Mouse (Mus musculus) megakaryocyte, embryonic 14.5 days (primary cell): ENCODE data around the gene Rfx1. TPM values are rescaled to one million over a fixed set of nuclear protein-coding genes. Genes with fewer than 3 reads are reported as not detected.

Experiments
- H3K27me3 ChIP-seq: replicated peaks from 2 replicates; pipeline ENCODE3; 2012; ENCODE audit warnings: inconsistent platforms
- H3K36me3 ChIP-seq: replicated peaks from 2 replicates; pipeline ENCODE3; 2012; ENCODE audit warnings: low read length, inconsistent platforms, mixed read lengths
- H3K4me1 ChIP-seq: 2 replicates; pipeline ENCODE4 v1.6.1; 2012; ENCODE audit warnings: inconsistent platforms
- H3K4me3 ChIP-seq: replicated peaks from 2 replicates; pipeline ENCODE3; 2012; ENCODE audit warnings: moderate library complexity, mild to moderate bottlenecking, inconsistent platforms
- H3K9me3 ChIP-seq: 2 replicates; pipeline ENCODE4 v1.6.1; 2012; ENCODE audit warnings: inconsistent platforms
- FLI1 ChIP-seq: IDR thresholded peaks from 2 replicates; pipeline ENCODE4 v1.6.1; 2012; ENCODE audit warnings: low read length, inconsistent platforms, mixed read lengths
- GATA1 ChIP-seq: IDR thresholded peaks from 3 replicates; pipeline ENCODE4 v1.6.1; 2012; ENCODE audit warnings: mixed read lengths, low read length, inconsistent platforms, borderline replicate concordance
- polyA plus RNA-seq: library from polyadenylated mRNA; stranded (reverse); fragments of >175 nt; gene quantifications from 2 replicates; pipeline ENCODE4 v1.2.3, GENCODE M21; 2012; ENCODE audit warnings: low replicate concordance; ENCODE audit not compliant: insufficient read depth

The Rfx1 gene
- polyA plus RNA-seq, 1 experiment, result 36.0 TPM

GRCm38 (mm10) chr8:84104221-84104620, 37.6 kb downstream of the Rfx1 start:
- H3K36me3 ChIP-seq, result peaks cover 36% of the 10 kb centered on the region
- H3K27me3 ChIP-seq, result no peaks in the 10 kb centered on the region
- H3K4me1 ChIP-seq, result peaks cover 48% of the 10 kb centered on the region
- H3K4me3 ChIP-seq, result peak overlapping the region; percentile 96
- TF ChIP-seq GATA1, result no peak
- no peak for TF ChIP-seq FLI1
- H3K9me3 ChIP-seq, result peaks cover 3% of the 10 kb centered on the region; the same call in 1 of the 2 replicates

- Histone ChIP-seq H3K4me1 (peaks cover 47% of the 10 kb centered on the region), H3K9me3 (peaks cover 3% of the 10 kb centered on the region; the same call in 1 of the 2 replicates), H3K4me3 (peak within 1 kb of the TSS; percentile 96), H3K36me3 (peaks cover 29% of the 10 kb centered on the region), H3K27me3 (no peaks in the 10 kb centered on the region)
- TF ChIP-seq FLI1 (no peak), GATA1 (no peak)
Measured at GRCm38 (mm10) chr8:84104697-84105609, 38.3 kb downstream of the Rfx1 start, which contains the start of gene Dcaf15. Gene Dcaf15, minus strand, starts transcription at chr8:84104768.

GRCm38 (mm10) chr8:84105676-84106075, 39.0 kb downstream of the Rfx1 start:
- Histone ChIP-seq H3K27me3 (no peaks in the 10 kb centered on the region), H3K36me3 (peaks cover 22% of the 10 kb centered on the region), H3K9me3 (peaks cover 3% of the 10 kb centered on the region; the same call in 1 of the 2 replicates), H3K4me3 (no peak overlapping the region), H3K4me1 (peaks cover 45% of the 10 kb centered on the region)
- TF ChIP-seq FLI1 (no peak), GATA1 (no peak)

DNA sequence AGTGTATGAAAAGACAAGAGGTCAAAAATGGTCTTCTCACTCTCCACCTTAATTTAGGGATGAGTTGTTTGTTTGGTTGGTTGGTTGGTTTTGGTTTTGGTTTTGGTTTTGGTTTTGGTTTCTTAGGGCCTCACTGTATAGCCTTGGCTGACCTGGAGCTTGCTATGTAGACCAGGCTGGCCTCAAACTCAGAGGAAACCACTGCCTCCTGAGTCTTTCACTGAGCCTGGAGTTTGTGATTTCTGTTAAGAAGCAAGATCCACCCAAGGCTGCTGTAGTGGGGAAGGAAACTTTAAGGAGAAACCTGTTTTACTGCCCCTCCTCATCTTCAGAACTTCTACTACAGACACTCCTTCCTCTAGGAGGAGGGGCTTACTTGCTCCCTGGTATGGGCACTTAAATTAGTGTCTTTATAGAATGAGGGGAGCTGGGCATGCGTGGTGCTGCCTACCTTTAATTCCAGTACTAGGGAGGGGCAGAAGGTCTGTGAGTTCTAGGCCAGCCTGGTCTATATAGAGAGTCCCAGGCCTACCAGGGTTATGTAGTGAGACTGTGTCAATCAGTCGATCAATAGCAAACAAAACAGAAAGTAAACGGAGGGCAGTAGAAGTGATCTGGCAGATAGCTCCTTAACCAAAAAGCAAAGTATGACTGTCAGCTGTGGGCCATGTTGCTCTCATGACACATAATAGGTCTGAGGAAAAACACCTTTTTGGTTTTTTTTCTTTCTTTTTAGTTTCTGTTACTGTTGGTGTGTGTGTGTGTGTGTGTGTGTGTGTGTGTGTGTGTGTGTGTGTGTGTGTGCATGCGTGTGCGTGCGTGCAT, 39.8 kb downstream of the Rfx1 start:
- no peak overlapping the region for H3K4me3 ChIP-seq
- TF ChIP-seq FLI1 (no peak), GATA1 (no peak)
- peaks cover 18% of the 10 kb centered on the region for H3K36me3 ChIP-seq
- no peaks in the 10 kb centered on the region for H3K27me3 ChIP-seq
- peaks cover 41% of the 10 kb centered on the region for H3K4me1 ChIP-seq
- H3K9me3 ChIP-seq, result peaks cover 3% of the 10 kb centered on the region; the same call in 1 of the 2 replicates

DNA sequence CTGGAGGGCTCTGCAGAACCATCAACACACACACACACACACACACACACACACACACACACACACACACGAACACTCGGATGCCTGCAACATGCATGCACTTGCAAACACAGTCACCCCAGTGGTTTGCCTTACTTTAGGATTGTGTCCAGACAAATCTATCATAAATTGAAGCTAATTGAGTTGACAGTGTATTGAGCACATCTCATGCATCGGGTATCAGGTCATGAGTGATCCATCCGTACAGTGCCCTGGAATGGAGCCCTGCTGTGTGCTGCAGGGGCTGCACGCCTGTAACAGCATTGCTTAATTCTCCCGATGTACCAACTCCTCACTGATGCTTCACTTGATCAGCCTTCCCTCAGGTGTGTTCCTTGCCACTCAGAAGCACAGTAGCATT, 49.0 kb downstream of the Rfx1 start:
- TF ChIP-seq FLI1 (no peak), GATA1 (no peak)
- H3K9me3 ChIP-seq, result peaks cover 9% of the 10 kb centered on the region
- no peaks in the 10 kb centered on the region for H3K4me1 ChIP-seq
- no peaks in the 10 kb centered on the region for H3K36me3 ChIP-seq
- no peak overlapping the region for H3K4me3 ChIP-seq
- peaks cover 18% of the 10 kb centered on the region for H3K27me3 ChIP-seq

- Histone ChIP-seq H3K4me3 (no peak overlapping the region), H3K4me1 (peaks cover 19% of the 10 kb centered on the region), H3K27me3 (peaks cover 30% of the 10 kb centered on the region), H3K9me3 (peaks cover 9% of the 10 kb centered on the region), H3K36me3 (no peaks in the 10 kb centered on the region)
- no peak for TF ChIP-seq FLI1
- no peak for TF ChIP-seq GATA1
Measured at GRCm38 (mm10) chr8:84122151-84122550, 55.5 kb downstream of the Rfx1 start.

GRCm38 (mm10) chr8:84125656-84126055, 59.0 kb downstream of the Rfx1 start, which contains the start of gene Podnl1:
Gene Podnl1, plus strand, starts transcription at chr8:84125989.
- Histone ChIP-seq H3K9me3 (no peaks in the 10 kb centered on the region), H3K27me3 (peaks cover 43% of the 10 kb centered on the region)
- TF ChIP-seq FLI1 (no peak), GATA1 (no peak)

GRCm38 (mm10) chr8:84126742-84127141, 60.1 kb downstream of the Rfx1 start:
- Histone ChIP-seq H3K4me1 (peaks cover 36% of the 10 kb centered on the region), H3K27me3 (peaks cover 41% of the 10 kb centered on the region), H3K4me3 (no peak overlapping the region), H3K9me3 (no peaks in the 10 kb centered on the region), H3K36me3 (peaks cover 14% of the 10 kb centered on the region)
- TF ChIP-seq FLI1 (no peak), GATA1 (no peak)

More at GRCm38 (mm10) chr8:84125656-84126055, 59.0 kb downstream of the Rfx1 start, which contains the start of gene Podnl1:
- Histone ChIP-seq H3K36me3 (peaks cover 3% of the 10 kb centered on the region), H3K4me3 (no peak within 1 kb of the TSS), H3K4me1 (peaks cover 36% of the 10 kb centered on the region)

DNA sequence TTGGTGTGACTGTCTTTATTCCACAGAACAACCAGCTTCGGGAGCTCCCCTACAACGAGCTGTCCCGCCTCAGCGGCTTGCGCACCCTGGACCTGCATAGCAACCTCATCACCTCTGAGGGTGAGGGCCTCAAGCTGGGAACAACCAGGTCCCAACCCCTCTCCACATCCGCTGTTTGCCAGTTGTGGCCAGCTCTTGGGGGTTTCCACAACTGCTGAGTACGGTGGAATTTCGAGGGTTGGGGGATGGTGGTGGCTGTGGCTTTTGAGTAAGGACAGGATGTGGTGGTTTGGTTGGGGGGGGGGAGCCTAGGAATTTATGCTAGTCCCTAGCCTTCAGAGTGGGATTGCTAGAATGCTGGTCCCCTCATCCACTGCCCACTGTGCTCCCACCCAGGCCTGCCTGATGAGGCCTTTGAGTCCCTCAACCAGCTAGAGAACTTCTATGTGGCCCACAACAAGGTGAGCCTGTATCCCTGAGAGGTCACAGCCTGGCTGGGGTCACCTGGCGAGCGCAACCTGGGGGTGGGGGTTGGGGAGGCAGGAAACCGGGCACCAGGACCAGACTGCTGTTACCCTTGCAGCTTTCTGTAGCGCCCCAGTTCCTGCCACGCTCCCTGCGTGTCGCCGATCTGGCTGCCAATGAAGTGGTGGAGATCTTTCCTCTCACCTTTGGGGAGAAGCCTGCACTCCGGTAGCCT, 60.7 kb downstream of the Rfx1 start:
- Histone ChIP-seq H3K4me3 (peak overlapping the region; percentile 35), H3K27me3 (peaks cover 40% of the 10 kb centered on the region)

More for the DNA sequence above, 60.7 kb downstream of the Rfx1 start:
- H3K9me3 ChIP-seq, result no peaks in the 10 kb centered on the region
- H3K36me3 ChIP-seq, result peaks cover 20% of the 10 kb centered on the region
- TF ChIP-seq FLI1, result no peak
- no peak for TF ChIP-seq GATA1
- H3K4me1 ChIP-seq, result peaks cover 36% of the 10 kb centered on the region
